Mouse (Mus musculus) cortical plate, adult 2 months (tissue): ENCODE measurements around the gene Ndufs6.

Experiments
- CTCF ChIP-seq: fragments of 200-500 bp; IDR thresholded peaks from 2 replicates; pipeline ENCODE4 v1.5.1; 2011; ENCODE audit warnings: mild to moderate bottlenecking, control low read depth, low read length; ENCODE audit not compliant: insufficient read depth; ENCODE audit errors: extremely low read depth
- POLR2A ChIP-seq: fragments of 200-500 bp; IDR thresholded peaks from 2 replicates; pipeline ENCODE4 v1.6.1; 2011; ENCODE audit warnings: mild to moderate bottlenecking, low read length, control low read depth; ENCODE audit not compliant: insufficient read depth; ENCODE audit errors: extremely low read depth

GRCm38 (mm10) chr13:73345102-73345890, 17.0 kb upstream of the Ndufs6 start:
- TF ChIP-seq CTCF (no peak), POLR2A (no peak)
